Mouse (Mus musculus): Measurements from ENCODE around the gene Plekhg1. TPM values are rescaled to one million over a fixed set of nuclear protein-coding genes. Genes with fewer than 3 reads are reported as not detected.
A peak's percentile ranks its signal among the peaks of the same experiment; 100 is the strongest.

Plekhg1 gene
- polyA plus RNA-seq, 2 experiments from 2014 or later, result 0.05 TPM; not detected in 1

DNA sequence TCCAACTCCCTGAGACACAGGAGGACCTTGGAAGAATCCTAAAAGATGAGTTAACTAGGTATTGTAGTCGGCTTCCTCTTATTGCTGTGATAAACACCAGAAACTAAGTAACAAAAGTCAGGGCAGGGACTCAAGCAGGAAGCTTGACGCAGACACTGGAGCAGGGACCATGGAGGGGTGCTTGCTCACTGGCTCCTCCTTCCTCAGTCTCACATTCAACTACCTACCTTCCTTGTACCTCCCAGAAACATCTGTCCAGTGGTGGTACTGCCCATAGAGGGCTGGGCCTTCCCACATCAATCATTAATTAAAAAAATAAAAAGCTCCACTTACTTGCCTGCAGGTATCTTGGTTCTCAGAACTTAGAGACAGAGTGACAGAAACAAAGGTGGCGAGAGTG is 152.2 kb downstream of the Plekhg1 start:
- no peak for ATAC-seq

- no peak for ATAC-seq
Observed at GRCm38 (mm10) chr10:3898068-3898467, 157.9 kb downstream of the Plekhg1 start.

- no peak for ATAC-seq
Observed at GRCm38 (mm10) chr10:3900416-3900956, 160.3 kb downstream of the Plekhg1 start.

DNA sequence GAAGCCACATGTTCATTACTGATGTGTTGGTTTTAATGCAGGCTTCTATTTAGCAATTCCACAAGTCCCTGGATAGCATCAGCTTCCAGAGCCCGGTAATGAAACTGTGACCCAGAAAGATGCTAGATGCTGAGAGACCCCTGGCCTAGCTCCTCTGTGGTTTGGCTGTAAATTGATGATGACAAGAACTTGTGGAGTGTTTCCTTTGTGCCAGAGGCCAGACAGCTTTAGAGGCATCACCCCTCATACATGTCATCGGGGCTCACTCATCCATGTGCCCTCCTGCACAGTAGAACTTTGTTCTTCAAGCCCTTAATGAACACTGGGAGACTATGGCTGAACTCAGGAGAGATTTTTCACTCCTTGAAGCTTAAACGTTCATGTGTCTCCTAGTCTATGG is 165.6 kb downstream of the Plekhg1 start:
- ATAC-seq, result no peak

GRCm38 (mm10) chr10:3914104-3914503 is 173.9 kb downstream of the Plekhg1 start:
- ATAC-seq, result no peak

DNA sequence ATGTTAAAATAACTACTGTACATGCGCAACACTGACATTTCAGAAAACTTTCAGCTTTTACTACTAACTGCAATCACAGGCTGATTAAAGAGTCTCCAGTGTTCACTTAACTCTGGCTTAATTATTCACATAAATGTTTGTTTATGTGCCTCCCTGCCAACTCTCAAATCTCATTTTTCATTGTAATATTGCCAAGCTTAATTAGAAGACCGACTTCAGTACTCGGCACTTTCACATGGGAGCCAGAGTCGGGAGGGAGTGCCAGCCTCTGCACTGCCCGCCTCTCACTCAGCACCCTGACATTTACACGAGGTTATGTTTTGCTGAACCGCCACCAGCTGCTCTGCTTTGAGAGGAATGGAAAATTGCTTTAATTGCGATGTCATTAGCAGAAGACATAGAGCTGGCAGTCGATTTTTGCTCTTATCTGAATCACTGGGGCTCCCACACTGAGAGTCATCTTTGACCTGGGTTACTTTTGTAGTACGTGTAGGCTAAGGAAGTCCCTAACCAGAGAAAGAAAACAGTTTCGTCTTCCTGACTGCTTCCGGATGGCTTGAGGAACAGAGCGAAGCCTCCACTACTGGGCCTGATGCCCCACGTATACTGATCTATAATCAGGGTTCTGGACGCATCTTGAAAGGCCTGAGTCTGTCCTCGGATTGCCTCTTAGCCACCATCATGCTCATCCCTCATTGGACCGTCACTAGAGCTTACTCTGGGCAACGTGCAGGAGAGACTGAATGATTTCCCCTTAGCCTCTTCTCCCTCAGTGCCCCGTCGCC is 180.4 kb downstream of the Plekhg1 start:
- ATAC-seq, result no peak

DNA sequence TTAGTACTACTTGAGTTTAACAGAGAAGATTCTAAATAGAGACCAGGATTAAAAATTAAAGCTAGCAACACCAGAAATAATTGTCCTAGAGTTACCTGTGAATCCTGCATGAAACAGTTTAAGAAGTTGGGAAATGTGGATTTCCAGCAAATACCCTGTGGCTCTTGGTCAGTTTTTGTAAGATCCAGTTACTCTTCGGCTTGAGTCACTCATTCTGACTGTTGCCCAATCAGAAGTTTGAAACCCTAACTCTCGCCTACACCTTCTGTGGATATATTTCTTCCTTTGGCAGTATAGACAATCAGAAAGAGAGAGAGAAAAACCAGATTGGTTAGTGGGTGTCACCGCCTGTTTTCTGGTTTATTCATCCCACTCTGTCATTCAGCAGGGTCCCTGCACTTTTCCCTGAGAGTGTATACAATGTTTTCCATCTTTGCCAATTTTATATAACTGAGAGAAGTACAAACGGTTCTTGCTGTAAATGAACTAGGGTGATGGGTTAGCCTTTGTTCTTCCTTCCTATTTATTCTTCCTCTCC is 187.9 kb downstream of the Plekhg1 start:
- no peak for ATAC-seq

GRCm38 (mm10) chr10:3931831-3932230 is 191.7 kb downstream of the Plekhg1 start:
- no peak for ATAC-seq

GRCm38 (mm10) chr10:3933311-3933940 is 193.3 kb downstream of the Plekhg1 start:
- ATAC-seq, result no peak

DNA sequence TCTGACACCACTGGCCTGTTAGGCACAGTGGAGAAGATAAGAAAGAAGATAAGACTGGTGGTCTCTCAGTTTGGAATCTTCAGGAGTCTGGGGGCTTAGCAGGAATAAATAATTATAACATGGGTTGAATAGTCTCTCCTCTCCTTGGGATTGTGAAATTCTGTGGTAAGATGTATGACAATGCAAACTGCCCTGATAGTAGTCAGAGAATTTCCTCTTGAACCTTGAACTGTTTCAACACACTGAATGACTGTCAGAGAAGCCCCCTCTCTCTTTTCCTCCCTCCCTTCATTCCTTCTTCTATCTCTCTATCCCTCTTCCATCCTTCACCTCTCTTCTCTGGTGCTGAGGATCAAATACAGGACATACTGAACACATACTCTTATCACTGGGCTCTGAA is 196.7 kb downstream of the Plekhg1 start:
- no peak for ATAC-seq

- ATAC-seq, result no peak
Observed at GRCm38 (mm10) chr10:3939895-3940595, 199.9 kb downstream of the Plekhg1 start.

DNA sequence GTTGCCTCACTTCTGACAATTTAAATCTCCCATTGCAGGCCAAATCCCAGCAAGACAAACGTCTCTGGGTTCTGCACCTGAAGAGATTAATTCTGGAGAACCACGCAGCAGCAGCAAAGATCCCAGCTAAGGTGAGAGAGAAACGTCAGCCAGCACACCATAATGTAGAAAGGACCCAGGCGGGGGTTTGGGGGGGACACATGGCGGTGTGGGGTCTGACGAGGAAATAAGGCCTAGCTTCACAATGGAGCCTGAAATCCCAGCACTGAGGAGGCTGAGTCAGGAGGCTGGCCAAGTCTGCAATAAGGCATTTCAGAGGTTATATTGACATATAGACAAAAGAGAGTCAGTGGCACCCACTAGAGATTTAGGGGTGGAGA is 200.4 kb downstream of the Plekhg1 start:
- ATAC-seq, result no peak

- ATAC-seq, result no peak
Observed at GRCm38 (mm10) chr10:3941054-3941757, 201.0 kb downstream of the Plekhg1 start.

- ATAC-seq, result no peak
Observed at GRCm38 (mm10) chr10:3942289-3942688, 202.1 kb downstream of the Plekhg1 start.

GRCm38 (mm10) chr10:3943492-3944395 is 203.6 kb downstream of the Plekhg1 start:
- peak; percentile 47 for ATAC-seq

DNA sequence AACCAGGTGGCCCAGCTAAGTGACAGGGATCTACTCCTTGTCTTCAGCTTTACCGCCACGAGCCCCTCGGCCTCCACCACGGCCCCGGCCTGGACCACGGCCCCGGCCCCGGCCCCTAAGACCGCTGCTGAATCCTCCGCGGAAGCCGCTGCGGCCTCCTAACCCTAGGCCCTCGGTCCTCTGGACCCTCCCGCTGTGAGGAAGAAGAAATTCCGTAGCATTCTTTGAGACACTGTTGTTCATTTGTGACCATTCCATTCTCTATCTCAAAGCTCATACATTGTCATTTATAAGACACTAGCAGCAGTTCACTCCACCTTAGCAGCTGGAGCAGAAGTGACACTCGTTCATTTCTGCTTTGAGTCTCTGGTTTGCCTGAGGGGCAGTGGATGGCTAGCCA is 206.7 kb downstream of the Plekhg1 start:
- ATAC-seq, result no peak

- no peak for ATAC-seq
Observed at GRCm38 (mm10) chr10:3947346-3947745, 207.2 kb downstream of the Plekhg1 start.

DNA sequence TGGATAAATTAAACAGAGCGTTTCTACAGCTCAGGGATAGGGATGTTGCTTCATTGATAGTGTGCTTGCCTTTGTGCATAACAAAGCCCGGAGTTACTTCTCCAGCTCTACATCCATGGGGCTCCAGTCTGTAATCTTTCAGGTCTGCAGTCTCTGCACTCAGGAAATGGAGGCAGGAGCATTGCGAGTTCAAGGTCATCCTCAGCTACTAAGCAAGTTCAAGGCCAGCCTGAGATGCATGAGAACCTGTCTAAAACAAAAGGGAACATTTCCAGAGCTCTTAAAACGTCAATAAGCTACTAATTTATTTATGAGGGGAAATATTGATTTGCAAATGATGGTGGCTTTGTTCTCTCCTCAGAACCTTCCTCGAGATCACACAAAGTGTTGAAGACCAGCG is 209.1 kb downstream of the Plekhg1 start:
- ATAC-seq, result no peak

GRCm38 (mm10) chr10:3956471-3956870 is 216.3 kb downstream of the Plekhg1 start:
- no peak for ATAC-seq

- no peak for ATAC-seq
Observed at GRCm38 (mm10) chr10:3958591-3958990, 218.4 kb downstream of the Plekhg1 start.

DNA sequence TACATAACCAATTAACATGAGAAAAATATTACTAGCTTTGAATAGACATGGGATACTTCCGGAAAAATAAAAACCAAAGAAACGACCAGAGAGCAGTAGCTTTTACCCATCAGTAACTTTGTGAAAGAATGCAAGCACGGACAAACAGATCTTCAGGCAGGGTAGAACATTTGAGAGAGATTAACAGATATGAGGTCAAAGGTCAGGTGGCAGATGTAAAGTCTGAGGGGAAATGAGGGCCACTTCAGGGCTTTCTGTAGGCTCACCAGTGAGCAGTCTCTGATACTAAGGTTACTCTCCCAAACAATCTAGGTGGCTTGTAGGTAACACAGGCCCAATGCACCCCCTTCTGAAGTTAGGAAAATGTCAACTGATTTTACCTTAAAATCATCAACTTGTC is 228.9 kb downstream of the Plekhg1 start:
- ATAC-seq, result no peak

Measured in CD4-positive, CD25-positive, alpha-beta regulatory T cell, adult 4 months (primary cell).